Mouse (Mus musculus) bone marrow, adult 2 months (tissue): ENCODE measurements around the gene I0C0044D17Rik. TPM values are rescaled to one million over a fixed set of nuclear protein-coding genes. Genes with fewer than 3 reads are reported as not detected.

Experiments
- H3K27ac ChIP-seq: fragments of 200-500 bp; 2 replicates; pipeline ENCODE4 v1.5.1; 2012; ENCODE audit warnings: low read depth, mild to moderate bottlenecking, control low read depth, inconsistent platforms, low read length; ENCODE audit not compliant: control insufficient read depth, poor library complexity, insufficient read depth
- H3K4me1 ChIP-seq: fragments of 200-500 bp; 2 replicates; pipeline ENCODE4 v1.6.1; 2011; ENCODE audit warnings: low read length; ENCODE audit not compliant: control insufficient read depth, insufficient read depth
- H3K4me3 ChIP-seq: fragments of 200-500 bp; replicated peaks from 2 replicates; pipeline ENCODE3; 2011; ENCODE audit warnings: mild to moderate bottlenecking, low read depth, low read length, control low read depth; ENCODE audit not compliant: control insufficient read depth
- CTCF ChIP-seq: fragments of 200-500 bp; IDR thresholded peaks from 2 replicates; pipeline ENCODE4 v1.5.1; 2011; ENCODE audit warnings: low read length, control low read depth; ENCODE audit not compliant: control insufficient read depth, insufficient read depth
- POLR2A ChIP-seq: fragments of 200-500 bp; IDR thresholded peaks from 2 replicates; pipeline ENCODE4 v1.6.1; 2011; ENCODE audit warnings: low read depth, mild to moderate bottlenecking, control low read depth, low read length, borderline replicate concordance; ENCODE audit not compliant: control insufficient read depth
- WGBS: fragments of 180-500 bp; shearing (Covaris S2); methylation state at CpG from one replicate; pipeline ENCODE4 v1.1.7; 2018; 5-methylcytosine and 5-hydroxymethylcytosine counted together
- polyA plus RNA-seq: library from polyadenylated mRNA; stranded (reverse); fragments of >200 nt; gene quantifications from 2 replicates; pipeline ENCODE4 v1.2.4, GENCODE M21; 2011; ENCODE audit warnings: low replicate concordance; ENCODE audit not compliant: missing spikeins, insufficient read depth, insufficient read length

The I0C0044D17Rik gene
- polyA plus RNA-seq, 1 experiment, result not detected

GRCm38 (mm10) chr4:98817184-98817911, 6.3 kb downstream of the I0C0044D17Rik start, which contains the start of gene Kank4:
Gene Kank4 (minus strand): TSS chr4:98817537.
- WGBS, result under 1% methylated on average over 64 of the region's 72 CpGs
- Histone ChIP-seq H3K27ac (peak within 1 kb of the TSS; percentile 27; the same call in 1 of the 2 replicates), H3K4me3 (no peak within 1 kb of the TSS), H3K4me1 (no peaks in the 10 kb centered on the region)
- TF ChIP-seq POLR2A, result no peak
- no peak for TF ChIP-seq CTCF

GRCm38 (mm10) chr4:98816807-98817183, 6.8 kb downstream of the I0C0044D17Rik start:
- H3K4me1 ChIP-seq, result no peaks in the 10 kb centered on the region
- TF ChIP-seq CTCF, result no peak
- TF ChIP-seq POLR2A, result no peak
- no peak overlapping the region for H3K27ac ChIP-seq
- WGBS, result 4% methylated on average over 14 of the region's 14 CpGs
- H3K4me3 ChIP-seq, result no peak overlapping the region

- Histone ChIP-seq H3K4me3 (no peak overlapping the region), H3K4me1 (no peaks in the 10 kb centered on the region), H3K27ac (no peak overlapping the region)
- TF ChIP-seq POLR2A (no peak), CTCF (no peak)
- WGBS, result 64% methylated on average over 9 of the region's 9 CpGs
Observed at GRCm38 (mm10) chr4:98806306-98806705, 17.3 kb downstream of the I0C0044D17Rik start.

GRCm38 (mm10) chr4:98805291-98806048, 18.2 kb downstream of the I0C0044D17Rik start:
- Histone ChIP-seq H3K4me3 (no peak overlapping the region), H3K4me1 (no peaks in the 10 kb centered on the region), H3K27ac (no peak overlapping the region)
- WGBS, result 80% methylated on average over 12 of the region's 12 CpGs
- TF ChIP-seq CTCF (no peak), POLR2A (no peak)

- H3K4me1 ChIP-seq, result no peaks in the 10 kb centered on the region
- WGBS, result 87% methylated on average over 7 of the region's 7 CpGs
- H3K27ac ChIP-seq, result no peak overlapping the region
- TF ChIP-seq CTCF (no peak), POLR2A (no peak)
- H3K4me3 ChIP-seq, result no peak overlapping the region
Observed at GRCm38 (mm10) chr4:98804476-98805134, 19.0 kb downstream of the I0C0044D17Rik start.

GRCm38 (mm10) chr4:98801775-98802174, 21.9 kb downstream of the I0C0044D17Rik start:
- Histone ChIP-seq H3K27ac (no peak overlapping the region), H3K4me3 (no peak overlapping the region), H3K4me1 (no peaks in the 10 kb centered on the region)
- TF ChIP-seq CTCF, result no peak
- no peak for TF ChIP-seq POLR2A
- 85% methylated on average over 11 of the region's 11 CpGs for WGBS

GRCm38 (mm10) chr4:98800824-98801223, 22.8 kb downstream of the I0C0044D17Rik start:
- Histone ChIP-seq H3K4me1 (no peaks in the 10 kb centered on the region), H3K27ac (no peak overlapping the region), H3K4me3 (no peak overlapping the region)
- no peak for TF ChIP-seq CTCF
- no peak for TF ChIP-seq POLR2A
- WGBS, result 84% methylated on average over 8 of the region's 8 CpGs
